Mouse (Mus musculus) lung, adult 2 months (tissue): ENCODE data around the gene Cped1.

Source experiments
- CTCF ChIP-seq: fragments of 200-500 bp; IDR thresholded peaks from 2 replicates; pipeline ENCODE4 v1.5.1; 2011; ENCODE audit warnings: mild to moderate bottlenecking, low read length, control low read depth; ENCODE audit not compliant: insufficient read depth
- POLR2A ChIP-seq: fragments of 200-500 bp; IDR thresholded peaks from 2 replicates; pipeline ENCODE4 v1.6.1; 2011; ENCODE audit warnings: low read depth, mild to moderate bottlenecking, control low read depth, low read length, borderline replicate concordance; ENCODE audit errors: extremely low read depth

DNA sequence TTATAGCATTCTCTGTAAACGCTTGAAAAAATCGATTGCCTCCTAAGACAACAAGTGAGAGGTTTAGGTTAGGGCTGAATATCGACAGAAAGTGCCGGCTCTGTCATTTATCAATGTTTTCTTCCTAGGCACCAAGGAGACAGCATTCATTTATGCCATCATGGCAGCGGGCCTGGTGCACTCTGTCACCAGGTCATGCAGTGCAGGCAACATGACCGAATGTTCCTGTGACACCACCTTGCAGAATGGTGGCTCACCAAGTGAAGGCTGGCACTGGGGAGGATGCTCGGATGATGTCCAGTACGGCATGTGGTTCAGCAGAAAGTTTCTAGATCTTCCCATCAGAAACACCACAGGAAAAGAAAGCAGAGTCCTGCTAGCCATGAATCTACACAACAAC lies 305.1 kb downstream of the Cped1 start:
- no peak for TF ChIP-seq CTCF
- TF ChIP-seq POLR2A, result no peak
